Mouse (Mus musculus) stomach, postnatal 0 days (tissue): ENCODE data around the gene Pcsk2.

Source experiments
- CTCF ChIP-seq: IDR thresholded peaks from 2 replicates; pipeline ENCODE4 v1.5.1; 2016; ENCODE audit warnings: antibody characterized with exemption, low read depth, mild to moderate bottlenecking, moderate library complexity
- EP300 ChIP-seq: optimal IDR thresholded peaks from 2 replicates; pipeline ENCODE3; 2016; ENCODE audit warnings: antibody characterized with exemption

DNA sequence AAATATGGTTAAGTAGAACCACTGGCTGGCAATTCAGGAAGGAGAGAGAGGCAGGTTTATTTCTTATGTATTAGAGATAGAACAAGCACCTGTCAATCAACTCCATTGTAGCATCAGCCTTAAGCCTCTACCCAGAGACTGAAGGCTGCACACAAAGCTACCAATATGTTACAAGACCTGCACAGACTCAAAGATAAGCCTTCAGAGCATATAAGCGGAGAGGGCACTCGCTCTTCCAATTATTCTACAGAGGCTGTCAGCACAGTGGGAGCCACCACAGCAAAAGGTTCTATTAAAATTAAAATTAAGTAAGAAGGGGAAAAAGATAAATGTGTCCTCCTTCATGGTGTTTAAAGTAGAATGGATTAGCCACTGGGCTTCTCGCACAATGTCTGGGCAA is 43.8 kb upstream of the Pcsk2 start:
- TF ChIP-seq CTCF (no peak), EP300 (no peak)
